Mouse (Mus musculus) lung, postnatal 4 days (tissue): ENCODE measurements around the gene Hsd3b7.
A peak's percentile ranks its signal among the peaks of the same experiment; 100 is the strongest.
"Not testable (repeated sequence)": the region's sequence is repeated elsewhere in the genome, so short reads cannot be mapped to it uniquely, and the experiment has no call there.

Experiments
- DNase-seq, 2 experiments: peaks; one replicate each; pipeline ENCODE4 v3.0.0; 2021

Gene Hsd3b7

DNA sequence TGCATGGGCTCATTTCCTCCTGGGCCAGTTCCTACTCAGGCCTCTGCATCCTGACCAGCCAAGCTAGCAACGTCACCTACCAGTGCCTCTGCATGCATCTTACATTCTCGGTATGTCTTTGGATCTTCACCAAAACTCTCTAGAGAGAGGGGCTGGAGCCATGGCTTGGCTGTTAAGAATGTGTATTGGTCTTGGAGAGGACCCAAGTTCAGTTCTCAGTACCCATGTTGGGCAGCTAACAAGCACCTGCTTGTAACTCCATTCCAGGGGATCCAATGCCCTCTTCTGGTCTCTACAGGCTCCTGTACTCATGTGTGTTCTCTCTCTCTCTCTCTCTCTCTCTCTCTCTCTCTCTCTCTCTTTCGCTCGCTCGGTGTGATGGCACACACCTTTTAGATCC, 17.4 kb downstream of the Hsd3b7 start:
- DNase-seq: no peak

DNA sequence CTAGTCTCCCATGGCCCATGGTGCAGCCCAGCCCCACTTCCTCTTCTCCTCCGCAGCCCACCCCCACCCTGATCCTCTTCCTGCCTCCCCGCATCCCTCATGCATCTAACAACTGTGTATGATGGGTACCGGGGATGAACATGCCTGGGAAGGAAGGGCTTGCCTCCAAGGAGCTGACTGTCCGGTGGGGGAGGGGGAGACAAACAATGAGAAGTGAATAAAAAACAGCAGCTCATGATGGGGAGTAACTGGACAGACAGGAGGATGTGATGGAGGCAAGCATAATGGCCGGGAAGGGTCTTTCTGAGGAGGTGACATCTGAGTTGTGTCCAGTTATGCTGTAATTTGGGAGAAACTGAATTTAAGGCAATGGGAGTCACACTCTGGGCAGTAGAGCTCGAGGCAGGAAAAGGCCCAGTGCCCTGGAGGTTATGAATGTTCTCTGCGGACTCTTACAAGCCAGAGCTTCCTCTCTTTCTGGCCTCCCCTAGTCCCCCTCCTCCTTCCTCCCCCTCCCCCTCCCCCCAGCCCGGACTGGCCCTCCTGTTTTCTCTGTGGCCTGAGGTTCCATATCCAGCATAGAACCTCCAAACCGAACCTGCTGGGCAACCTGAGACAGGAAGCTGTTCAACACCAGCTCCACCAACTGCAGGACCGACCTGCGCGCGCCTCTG, 20.6 kb downstream of the Hsd3b7 start:
- DNase-seq: no peak

GRCm38 (mm10) chr7:127822494-127822893, 22.1 kb downstream of the Hsd3b7 start:
- DNase-seq: no peak

- DNase-seq: no peak
Measured at GRCm38 (mm10) chr7:127823236-127824171, 23.1 kb downstream of the Hsd3b7 start.

GRCm38 (mm10) chr7:127824176-127824871, 23.9 kb downstream of the Hsd3b7 start, which contains the start of the genes Stx4a and Stx1b:
Gene Stx4a, plus strand, starts transcription at chr7:127824294.
Gene Stx1b, minus strand, starts transcription at chr7:127824549.
- no peak for DNase-seq

DNA sequence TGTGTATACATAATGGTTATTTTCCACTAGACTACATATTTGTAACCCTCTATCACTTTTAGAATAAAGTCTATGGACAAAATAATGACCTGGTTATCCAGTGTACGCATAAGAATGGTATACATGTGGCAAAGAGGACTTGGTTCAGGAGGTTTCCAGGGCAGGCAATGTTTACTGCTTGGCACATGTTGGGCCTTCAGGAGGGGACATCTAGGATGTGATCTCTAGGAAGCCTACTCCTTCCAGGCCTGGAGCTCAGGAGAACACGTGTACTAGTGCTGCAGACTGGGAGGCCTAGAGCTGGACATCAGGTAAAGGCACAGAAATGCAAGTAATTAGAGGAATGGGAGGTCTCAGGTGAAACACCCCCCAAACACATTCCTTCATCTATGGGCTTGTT, 35.1 kb downstream of the Hsd3b7 start:
- no peak for DNase-seq

- no peak for DNase-seq
Measured at GRCm38 (mm10) chr7:127837473-127837872, 37.1 kb downstream of the Hsd3b7 start.

GRCm38 (mm10) chr7:127837878-127838277, 37.5 kb downstream of the Hsd3b7 start:
- DNase-seq: not testable (repeated sequence)

DNA sequence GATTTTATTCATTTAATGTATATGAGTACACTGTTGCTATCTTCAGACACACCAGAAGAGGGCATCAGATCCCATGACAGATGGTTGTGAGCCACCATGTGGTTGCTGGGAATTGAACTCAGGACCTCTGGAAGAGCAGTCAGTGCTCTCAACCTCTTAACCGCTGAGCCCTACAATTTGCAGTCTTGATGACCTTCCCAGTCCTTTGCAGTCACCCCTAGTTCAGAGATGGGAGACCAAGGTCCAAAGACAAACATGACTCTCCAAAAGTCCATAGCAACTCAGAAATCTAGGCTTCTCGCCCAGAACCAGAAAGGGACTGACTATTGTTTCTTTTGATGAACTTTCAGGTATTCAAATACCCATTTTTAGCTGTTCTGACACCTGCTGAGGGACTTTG, 39.6 kb downstream of the Hsd3b7 start:
- DNase-seq: not testable (repeated sequence)

GRCm38 (mm10) chr7:127840886-127841285, 40.5 kb downstream of the Hsd3b7 start:
- peak in 1 of 2 experiments; percentile 68 for DNase-seq

DNA sequence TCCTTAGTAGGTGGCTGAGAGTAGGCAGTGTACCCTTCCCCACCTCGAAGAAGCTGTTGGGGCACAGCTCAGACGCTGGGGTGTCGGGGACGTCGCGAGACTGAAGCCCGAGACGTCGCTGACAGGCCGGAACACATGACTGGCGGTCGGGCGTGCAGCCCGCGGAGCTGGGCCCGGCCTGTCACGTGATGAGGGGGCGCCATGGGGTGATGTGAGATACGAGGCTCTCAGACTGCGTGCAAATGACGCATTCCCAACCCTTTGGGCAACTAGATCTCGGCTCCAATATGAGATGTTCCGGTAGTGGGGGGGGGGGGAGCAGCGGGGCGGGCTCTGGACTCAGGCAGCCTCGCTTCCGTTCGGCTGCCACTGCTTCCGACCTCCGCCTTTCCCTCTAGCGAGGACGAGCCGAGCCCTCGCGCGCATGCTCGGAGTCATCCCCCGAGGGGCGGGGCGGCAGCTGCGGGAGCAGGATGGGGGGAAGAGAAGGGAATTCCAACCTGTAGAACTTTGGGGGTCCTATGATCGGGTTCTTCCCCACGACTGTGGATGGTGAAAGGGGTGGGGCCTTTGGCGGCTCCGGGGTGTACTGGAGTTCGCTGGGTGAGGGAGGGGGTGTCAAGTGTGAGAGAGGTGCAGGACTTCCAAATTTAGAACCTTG, 41.1 kb downstream of the Hsd3b7 start:
- peak; percentile 95 to 98 for DNase-seq

GRCm38 (mm10) chr7:127842001-127842718, 41.8 kb downstream of the Hsd3b7 start:
- DNase-seq: peak; percentile 85 to 86

DNA sequence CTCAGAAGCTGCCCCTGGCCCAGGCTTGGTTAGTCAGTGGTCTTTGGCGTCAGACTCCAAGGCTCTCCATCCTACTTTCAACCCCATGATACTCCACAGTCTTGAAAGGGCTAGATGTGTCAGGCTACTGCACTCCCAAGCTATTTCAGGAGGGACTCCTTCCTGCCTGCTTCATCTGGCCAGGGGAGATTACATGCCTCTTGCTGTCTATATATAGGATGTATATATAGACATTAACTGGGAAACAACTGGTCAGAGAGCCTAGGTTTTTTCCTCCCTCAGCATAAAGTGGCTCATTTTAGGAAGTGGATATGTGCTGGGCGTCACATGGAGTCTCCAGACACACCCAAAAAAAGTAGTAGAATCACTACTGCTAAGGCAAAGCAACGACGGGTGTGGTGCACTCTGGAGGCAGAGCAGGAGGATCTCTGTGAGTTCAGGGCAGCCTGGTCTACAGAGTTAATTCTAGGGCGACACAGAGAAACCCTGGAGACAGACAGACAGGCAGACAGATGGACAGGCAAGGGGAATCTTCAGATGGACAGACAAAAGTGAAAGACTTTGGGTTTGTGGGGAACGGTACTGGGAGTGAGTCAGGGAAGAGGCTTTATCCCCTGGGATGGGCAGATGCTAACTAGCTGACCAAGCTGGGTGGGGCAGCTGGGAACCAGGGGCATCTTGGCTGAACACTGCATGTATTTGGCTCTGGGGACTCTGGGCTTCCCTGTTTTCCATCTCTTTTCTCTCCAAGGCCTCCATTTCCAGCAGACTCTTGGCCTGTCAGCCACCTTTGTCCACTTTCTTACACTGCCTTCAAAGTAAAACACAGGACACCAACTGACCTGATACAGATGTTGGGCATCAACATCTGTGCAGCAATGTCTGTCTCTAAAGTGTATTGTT, 49.8 kb downstream of the Hsd3b7 start:
- DNase-seq: no peak

DNA sequence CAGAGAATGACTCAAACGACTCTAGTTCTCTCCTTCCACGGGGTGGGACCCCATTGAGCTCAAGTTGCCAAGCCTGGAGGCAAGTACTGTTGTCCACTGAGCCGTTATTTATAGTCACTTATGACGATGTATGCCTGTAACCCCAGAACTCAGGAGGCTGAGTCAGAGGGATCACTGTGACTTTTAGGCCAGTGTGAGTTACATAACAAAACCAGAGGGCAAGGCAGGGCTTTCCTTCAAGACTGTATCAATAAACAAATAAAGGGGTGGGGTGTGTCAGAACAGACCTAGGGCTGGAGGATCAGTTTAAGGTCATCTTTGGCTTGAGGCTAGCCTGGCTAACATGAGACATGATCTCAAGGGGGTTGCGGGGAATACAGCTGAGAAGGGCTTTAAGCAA, 50.5 kb downstream of the Hsd3b7 start:
- DNase-seq: no peak
